Mouse (Mus musculus) heart, embryonic 15.5 days (tissue): ENCODE results near the gene Olfr393. TPM values are rescaled to one million over a fixed set of nuclear protein-coding genes. Genes with fewer than 3 reads are reported as not detected.

Experiments used
- ATAC-seq: fragments of 200-750 bp; cut with Nextera tagmentation; replicated peaks from 2 replicates; pipeline ENCODE4 v1.8.0; 2017; ENCODE audit warnings: low read depth, moderate TSS enrichment; ENCODE audit not compliant: insufficient number of reproducible peaks, insufficient read depth, low FRiP score
- H3K27ac ChIP-seq: fragments of 300-500 bp; sonication (generic); 2 replicates; pipeline ENCODE4 v1.5.1; 2015; ENCODE audit warnings: mild to moderate bottlenecking, inconsistent platforms
- H3K27me3 ChIP-seq: fragments of 300-500 bp; sonication (generic); 2 replicates; pipeline ENCODE4 v1.6.1; 2015; ENCODE audit warnings: inconsistent platforms
- H3K36me3 ChIP-seq: fragments of 300-500 bp; sonication (generic); 2 replicates; pipeline ENCODE4 v1.6.1; 2015; ENCODE audit warnings: mild to moderate bottlenecking, inconsistent platforms
- H3K4me1 ChIP-seq: fragments of 300-500 bp; sonication (generic); replicated peaks from 2 replicates; pipeline ENCODE4 v1.6.1; 2015; ENCODE audit warnings: inconsistent platforms
- H3K4me2 ChIP-seq: fragments of 300-500 bp; sonication (generic); 2 replicates; pipeline ENCODE4 v1.6.1; 2015; ENCODE audit warnings: inconsistent platforms, mild to moderate bottlenecking, moderate library complexity
- H3K4me3 ChIP-seq: fragments of 300-500 bp; sonication (generic); 2 replicates; pipeline ENCODE4 v1.5.1; 2015; ENCODE audit warnings: mild to moderate bottlenecking, inconsistent platforms
- H3K9ac ChIP-seq: fragments of 300-500 bp; sonication (generic); 2 replicates; pipeline ENCODE4 v1.6.1; 2015; ENCODE audit warnings: mild to moderate bottlenecking, inconsistent platforms
- H3K9me3 ChIP-seq: fragments of 300-500 bp; sonication (generic); replicated peaks from 2 replicates; pipeline ENCODE4 v1.6.1; 2016; ENCODE audit warnings: inconsistent platforms
- whole genome bisulfite sequencing: fragments of 180-500 bp; shearing (Covaris S2); methylation state at CpG from one replicate; pipeline ENCODE4 v1.1.7; 2015; ENCODE audit warnings: mixed read lengths; 5-methylcytosine and 5-hydroxymethylcytosine counted together
- polyA plus RNA-seq: library from polyadenylated mRNA; unstranded; fragments of >200 nt; fragmentation: Nextera tagmentation; extraction: Ambion mirVana; gene quantifications from 2 replicates; pipeline ENCODE4 v1.2.1, GENCODE M21; 2015

Olfr393 gene
- not detected in 2 replicates for polyA plus RNA-seq

- ATAC-seq: no peak
- H3K36me3 ChIP-seq: no peaks in the 10 kb centered on the region
Measured at GRCm38 (mm10) chr11:73851354-73851753, at the start of gene Olfr393. TSS of gene Olfr393 (minus strand) at chr11:73851454.

GRCm38 (mm10) chr11:73890671-73891070 lies 39.4 kb upstream of the Olfr393 start, which contains the start of gene Olfr394:
TSS of gene Olfr394 (minus strand) at chr11:73890771.
- H3K4me3 ChIP-seq: no peak within 1 kb of the TSS
- H3K9ac ChIP-seq: no peak within 1 kb of the TSS
- H3K9me3 ChIP-seq: no peaks in the 10 kb centered on the region
- WGBS: 62% methylated on average over 1 of the region's 1 CpGs
- no peaks in the 10 kb centered on the region for H3K36me3 ChIP-seq
- H3K27ac ChIP-seq: no peak within 1 kb of the TSS
- ATAC-seq: no peak
- no peaks in the 10 kb centered on the region for H3K27me3 ChIP-seq
- H3K4me1 ChIP-seq: no peaks in the 10 kb centered on the region
- H3K4me2 ChIP-seq: no peak within 1 kb of the TSS

More at GRCm38 (mm10) chr11:73851354-73851753, at the start of gene Olfr393:
- H3K9me3 ChIP-seq: no peaks in the 10 kb centered on the region
- no peaks in the 10 kb centered on the region for H3K4me1 ChIP-seq
- no peak within 1 kb of the TSS for H3K9ac ChIP-seq
- H3K27ac ChIP-seq: no peak within 1 kb of the TSS
- no peak within 1 kb of the TSS for H3K4me3 ChIP-seq
- no peaks in the 10 kb centered on the region for H3K27me3 ChIP-seq
- no peak within 1 kb of the TSS for H3K4me2 ChIP-seq

GRCm38 (mm10) chr11:73816949-73817348 lies 34.3 kb downstream of the Olfr393 start, which contains the start of gene Olfr392:
TSS of gene Olfr392 (minus strand) at chr11:73817049.
- H3K9me3 ChIP-seq: no peaks in the 10 kb centered on the region
- 84% methylated on average over 1 of the region's 1 CpGs for WGBS
- H3K4me2 ChIP-seq: no peak within 1 kb of the TSS
- ATAC-seq: no peak
- no peaks in the 10 kb centered on the region for H3K36me3 ChIP-seq
- no peaks in the 10 kb centered on the region for H3K27me3 ChIP-seq
- H3K4me3 ChIP-seq: no peak within 1 kb of the TSS
- H3K4me1 ChIP-seq: no peaks in the 10 kb centered on the region
- H3K27ac ChIP-seq: no peak within 1 kb of the TSS
- no peak within 1 kb of the TSS for H3K9ac ChIP-seq

- Histone ChIP-seq H3K4me1 (no peaks in the 10 kb centered on the region), H3K27ac (no peak within 1 kb of the TSS), H3K9ac (no peak within 1 kb of the TSS), H3K9me3 (no peaks in the 10 kb centered on the region), H3K4me3 (no peak within 1 kb of the TSS), H3K4me2 (no peak within 1 kb of the TSS), H3K36me3 (no peaks in the 10 kb centered on the region), H3K27me3 (no peaks in the 10 kb centered on the region)
- ATAC-seq: no peak
- 41% methylated on average over 1 of the region's 1 CpGs for WGBS
Measured at GRCm38 (mm10) chr11:73802952-73803351, 48.3 kb downstream of the Olfr393 start, which contains the start of gene Olfr391-ps. TSS of gene Olfr391-ps (minus strand) at chr11:73803052.

Other genes starting within 250 kb of the Olfr393 start
- gene Zfp735, start 162.7 kb downstream of the Olfr393 start, polyA plus RNA-seq: not detected in 2 replicates
- gene Olfr389, start 70.7 kb downstream of the Olfr393 start, polyA plus RNA-seq: not detected in 2 replicates
- gene Olfr390, start 68.5 kb downstream of the Olfr393 start, polyA plus RNA-seq: not detected in 2 replicates
- gene Olfr391-ps, start 48.4 kb downstream of the Olfr393 start, polyA plus RNA-seq: not detected in 2 replicates
- not detected in 2 replicates for gene Olfr392, start 34.4 kb downstream of the Olfr393 start, polyA plus RNA-seq
- not detected in 2 replicates for gene Olfr394, start 39.3 kb upstream of the Olfr393 start, polyA plus RNA-seq
- gene Olfr395, start 57.8 kb upstream of the Olfr393 start, polyA plus RNA-seq: not detected in 2 replicates
- gene Olfr23, start 85.2 kb upstream of the Olfr393 start, polyA plus RNA-seq: not detected in 2 replicates
- not detected in 2 replicates for gene Olfr397, start 109.4 kb upstream of the Olfr393 start, polyA plus RNA-seq
- gene Olfr398, start 139.0 kb upstream of the Olfr393 start, polyA plus RNA-seq: not detected in 2 replicates
- gene Olfr139, start 205.1 kb upstream of the Olfr393 start, polyA plus RNA-seq: not detected in 2 replicates
- gene Olfr399, start 205.2 kb upstream of the Olfr393 start, polyA plus RNA-seq: not detected in 2 replicates
- gene Zfp616, start 218.5 kb upstream of the Olfr393 start, polyA plus RNA-seq: not detected in 2 replicates